Mouse (Mus musculus): Measurements from ENCODE around the gene Pde6b.

DNA sequence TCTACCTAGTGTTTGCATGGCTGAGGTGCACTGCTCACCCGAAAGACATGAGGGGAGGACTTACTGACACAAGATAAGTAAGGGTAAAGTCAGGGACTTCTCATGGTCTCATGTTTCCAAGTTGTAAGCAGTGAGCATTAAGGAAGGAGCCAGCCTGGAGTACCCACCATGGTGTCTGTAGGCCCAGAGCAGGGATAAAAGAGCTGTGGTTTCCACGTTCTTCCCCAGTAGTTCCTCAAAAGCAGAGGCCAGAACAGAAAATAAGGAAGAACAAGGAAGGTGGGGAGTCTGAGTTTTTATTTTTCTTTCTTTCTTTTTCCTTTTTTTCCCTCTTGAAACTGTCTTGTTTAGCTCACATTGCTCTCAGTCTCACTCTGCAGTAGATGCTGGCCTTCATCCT lies 26.5 kb downstream of the Pde6b start:
- no peak for TF ChIP-seq CTCF (IDR thresholded peaks at IDR 0.05; ENCODE audit: low read depth, low read length)
- no peak for TF ChIP-seq POLR2A (IDR thresholded peaks at IDR 0.05; ENCODE audit: extremely low read depth, insufficient read depth, low read length)
